Mouse (Mus musculus) hematopoietic stem cell, adult 5-6 weeks (primary cell): ENCODE data around the gene Cpne9. TPM values are rescaled to one million over a fixed set of nuclear protein-coding genes. Genes with fewer than 3 reads are reported as not detected.

Experiments used
- total RNA-seq: library from RNA; stranded (forward); fragments of 172-1452, 232-1000 nt; gene quantifications from 2 replicates; pipeline ENCODE4 v1.2.3, GENCODE M21; 2017

Gene Cpne9
- total RNA-seq, 1 experiment from 2014 or later: 0.35 TPM

Other genes starting within 250 kb of the Cpne9 start
- gene Thumpd3, start 236.1 kb upstream of the Cpne9 start, total RNA-seq: 75.1 and 89.8 TPM in 2 replicates
- gene Setd5, start 204.9 kb upstream of the Cpne9 start, total RNA-seq: 69.7 and 82.5 TPM in 2 replicates
- 0.69 TPM in 1 of 2 replicates, not detected in the other for gene Lhfpl4, start 86.9 kb upstream of the Cpne9 start, total RNA-seq
- 40.0 and 44.6 TPM in 2 replicates for gene Mtmr14, start 44.5 kb upstream of the Cpne9 start, total RNA-seq
- gene Brpf1, start 24.8 kb downstream of the Cpne9 start, total RNA-seq: 24.6 and 35.6 TPM in 2 replicates
- 9.8 TPM in 2 replicates for gene Ogg1, start 44.7 kb downstream of the Cpne9 start, total RNA-seq
- gene Camk1, start 61.7 kb downstream of the Cpne9 start, total RNA-seq: 56.3 and 59.9 TPM in 2 replicates
- 25.5 and 37.9 TPM in 2 replicates for gene Tada3, start 95.6 kb downstream of the Cpne9 start, total RNA-seq
- 159 and 191 TPM in 2 replicates for gene Arpc4, start 95.8 kb downstream of the Cpne9 start, total RNA-seq
- gene Ttll3, start 107.0 kb downstream of the Cpne9 start, total RNA-seq: 1.5 and 7.5 TPM in 2 replicates
- gene Rpusd3, start 137.0 kb downstream of the Cpne9 start, total RNA-seq: 4.5 and 4.6 TPM in 2 replicates
- not detected in 2 replicates for gene Cidec, start 153.5 kb downstream of the Cpne9 start, total RNA-seq
- gene Jagn1, start 160.3 kb downstream of the Cpne9 start, total RNA-seq: 15.9 and 28.2 TPM in 2 replicates
- gene Il17re, start 176.2 kb downstream of the Cpne9 start, total RNA-seq: 8.4 and 10.6 TPM in 2 replicates
- gene Il17rc, start 189.1 kb downstream of the Cpne9 start, total RNA-seq: 0.65 and 1.4 TPM in 2 replicates
- 7.4 and 8.3 TPM in 2 replicates for gene Creld1, start 201.0 kb downstream of the Cpne9 start, total RNA-seq
- gene Prrt3, start 219.6 kb downstream of the Cpne9 start, total RNA-seq: not detected in 2 replicates
- 31.2 and 37.1 TPM in 2 replicates for gene Emc3, start 249.3 kb downstream of the Cpne9 start, total RNA-seq
- 22.0 and 25.4 TPM in 2 replicates for gene Fancd2, start 249.4 kb downstream of the Cpne9 start, total RNA-seq